Mouse (Mus musculus) Muller cell, postnatal 12 days (primary cell): Measurements from ENCODE around the gene Gli2.

Source experiments
- DNase-seq: peaks from one replicate; pipeline ENCODE4 v3.0.0-alpha.2; 2015; ENCODE audit errors: inconsistent ontology term

Gli2 gene

DNA sequence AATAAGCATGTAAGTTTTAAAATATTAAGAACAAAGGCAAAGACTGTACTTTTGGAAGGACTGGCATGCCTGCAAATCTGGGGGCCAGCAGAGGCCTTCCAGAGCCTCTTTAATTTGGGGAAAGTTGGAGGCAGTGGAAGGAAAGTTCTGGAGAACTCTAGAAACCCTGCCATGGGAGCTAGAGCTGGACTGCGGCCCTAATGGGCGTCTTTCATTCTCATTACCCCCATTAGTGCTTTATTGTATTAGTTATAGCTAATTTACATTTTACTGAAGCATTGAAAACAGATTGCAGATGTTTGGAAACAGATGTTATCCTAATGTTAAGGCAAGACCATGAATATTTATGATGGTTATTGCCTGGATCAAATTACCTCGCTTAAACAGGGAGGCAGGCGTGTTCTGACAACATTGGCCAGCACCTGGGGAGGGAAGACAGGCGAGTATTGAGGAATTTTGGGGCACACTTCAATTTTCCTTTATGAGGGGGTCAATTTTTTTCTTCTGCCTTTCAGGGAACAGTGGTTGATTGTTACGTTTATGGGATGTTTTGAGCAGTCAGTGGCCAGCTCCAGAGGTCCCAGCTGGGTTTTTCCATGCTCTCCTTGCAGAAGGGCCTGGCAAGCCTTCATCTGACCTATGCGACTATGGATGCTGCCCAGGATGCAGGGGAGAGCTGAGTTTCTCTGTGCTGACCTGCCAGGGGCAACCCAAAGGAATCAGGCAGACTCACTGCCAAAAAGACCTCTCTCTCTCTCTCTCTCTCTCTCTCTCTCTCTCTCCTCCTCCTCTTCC, 253.9 kb downstream of the Gli2 start:
- DNase-seq: no peak

DNA sequence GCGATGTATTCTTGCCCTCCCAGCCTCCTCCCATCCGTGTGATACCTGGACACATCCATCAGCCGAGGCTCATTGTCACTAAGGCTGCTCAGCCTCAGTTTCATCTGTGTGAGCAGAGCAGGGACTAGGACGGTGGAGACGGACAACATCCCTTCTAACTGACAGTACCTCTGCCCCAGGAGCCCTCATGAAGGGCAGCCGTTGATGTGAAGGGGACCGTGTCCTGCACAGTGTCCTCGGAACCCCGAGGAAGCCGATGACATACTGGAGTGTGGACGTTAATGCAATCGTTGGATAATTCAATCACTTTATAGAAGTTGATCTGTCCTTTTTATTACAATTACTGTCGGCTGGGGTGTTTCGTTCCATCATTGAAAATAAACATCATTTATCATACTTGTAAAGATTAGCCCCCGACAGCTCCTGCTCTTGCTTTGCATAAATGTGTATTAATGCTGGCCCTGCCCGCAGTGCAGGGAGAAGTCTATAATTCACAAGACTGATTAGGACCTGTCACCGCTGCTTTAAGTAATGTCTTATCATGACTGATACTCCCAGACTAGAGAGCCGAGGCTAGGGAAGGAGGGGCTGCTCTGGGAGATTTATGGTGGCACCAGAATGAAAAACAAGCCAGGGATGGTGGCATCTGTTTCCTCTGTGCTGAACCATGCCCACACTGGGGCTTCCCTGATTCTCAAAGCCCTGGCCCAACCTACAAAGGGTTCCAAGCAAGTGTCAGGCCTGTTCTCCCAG, 257.8 kb downstream of the Gli2 start:
- no peak for DNase-seq

DNA sequence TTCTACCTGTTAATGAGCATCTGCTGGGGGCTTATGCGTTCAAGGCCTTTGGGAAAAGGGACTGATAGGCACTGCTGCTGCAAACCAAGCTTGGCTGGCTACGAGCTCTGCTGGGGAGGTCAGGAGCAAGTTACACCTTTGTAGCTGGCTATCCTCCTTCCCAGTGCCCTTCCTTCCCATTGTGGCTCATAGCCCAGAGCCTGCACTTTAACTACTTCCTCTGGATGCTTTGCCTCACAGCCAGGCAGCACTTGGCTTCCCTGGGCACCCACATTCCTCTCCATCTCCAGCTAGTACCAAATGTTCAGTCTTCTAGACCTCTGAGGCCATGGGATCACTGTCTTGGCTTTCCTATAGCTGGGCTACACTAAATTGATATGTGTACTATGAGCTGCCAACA, 263.5 kb downstream of the Gli2 start:
- DNase-seq: no peak

DNA sequence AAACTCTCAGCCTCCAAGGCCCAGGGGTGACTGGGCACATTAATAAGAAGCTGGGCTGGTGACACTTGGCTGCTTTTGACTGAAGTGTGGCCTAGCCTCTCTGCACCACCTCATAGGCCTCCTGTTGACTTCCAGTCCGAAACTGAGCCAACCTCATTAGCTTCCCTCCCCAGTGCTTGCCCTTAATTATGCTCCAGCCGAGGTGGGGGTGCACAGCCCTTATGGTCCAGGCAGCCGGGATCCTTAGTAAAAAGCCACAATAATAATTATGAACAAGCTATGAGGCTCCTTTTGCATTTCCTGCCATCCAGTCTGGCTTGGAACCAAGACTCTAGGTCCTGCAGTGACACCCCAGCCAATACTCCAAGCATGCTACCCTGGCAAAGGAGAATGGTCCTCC, 264.0 kb downstream of the Gli2 start:
- DNase-seq: peak; percentile 51

DNA sequence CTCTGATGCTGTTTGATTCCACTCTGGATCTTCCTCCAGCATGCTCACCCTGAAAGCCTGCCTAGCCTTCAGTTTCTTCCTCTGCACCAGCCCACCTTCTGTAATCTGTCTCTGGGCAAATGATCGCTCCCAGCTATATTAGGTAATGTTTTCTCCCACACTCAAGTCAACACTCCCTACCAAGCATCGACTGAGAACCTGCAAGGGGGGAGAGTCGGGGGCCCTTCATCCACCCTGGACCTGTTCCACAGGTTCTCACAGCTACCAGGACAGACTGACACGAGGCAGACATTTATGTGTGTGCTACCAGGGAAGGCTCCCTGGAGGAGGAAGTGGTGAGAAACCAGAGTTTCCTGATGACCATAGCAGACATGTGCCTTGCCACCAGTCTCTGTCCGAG, 264.6 kb downstream of the Gli2 start:
- DNase-seq: no peak

DNA sequence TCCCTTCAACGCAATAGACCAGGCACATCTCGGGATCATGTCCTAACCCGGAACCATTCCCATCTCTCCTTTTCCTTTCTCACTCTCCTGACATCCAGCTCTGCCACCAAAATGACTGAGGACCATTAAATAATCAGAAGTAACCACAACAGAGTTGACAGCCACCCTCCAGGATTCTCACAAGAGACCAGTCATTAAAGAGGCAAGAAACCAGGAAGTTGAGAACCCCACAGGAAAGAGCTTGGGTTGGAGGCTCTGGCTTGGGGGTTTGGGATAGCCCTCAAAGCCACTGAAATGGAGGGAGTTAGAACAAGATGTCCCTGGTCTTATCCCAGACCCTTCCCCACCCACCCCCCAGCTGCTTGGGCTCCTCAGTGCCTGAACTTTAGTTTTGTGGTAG, 265.9 kb downstream of the Gli2 start:
- no peak for DNase-seq
